Comparison of ENCODE assay signal across 20 mouse cellular contexts in the genomic region with DNA sequence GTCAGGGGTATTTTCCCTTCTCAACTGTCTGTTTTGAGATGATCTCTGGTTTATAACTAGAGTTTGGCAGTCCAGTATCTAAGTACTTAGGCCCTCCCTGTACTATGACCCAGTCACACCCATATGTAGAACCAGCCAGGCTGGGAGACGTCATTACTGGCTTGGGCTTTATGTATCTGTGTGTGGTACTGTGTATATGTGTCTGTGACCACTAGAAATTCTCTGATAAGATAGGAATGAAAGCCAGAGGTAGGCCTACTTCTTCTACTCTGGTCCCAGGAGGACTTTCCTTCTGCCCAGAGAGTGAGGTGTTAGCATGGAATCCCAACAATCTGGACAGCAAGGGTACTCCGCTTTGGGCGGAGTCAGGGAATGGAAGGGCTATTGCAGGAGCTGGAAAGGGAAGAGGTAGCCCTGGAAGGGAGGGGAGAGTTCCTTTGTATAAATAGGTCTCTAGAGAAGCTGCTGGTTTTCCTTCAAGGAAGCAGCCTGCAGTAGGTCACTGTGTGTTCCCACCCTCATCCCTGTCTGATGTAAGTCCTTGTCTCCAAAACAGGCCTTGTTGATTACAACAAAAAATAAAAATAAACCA. TPM values are rescaled to one million over a fixed set of nuclear protein-coding genes. Genes with fewer than 3 reads are reported as not detected.
DNase-seq lines count a peak whose midpoint lies in the region; ATAC-seq and TF ChIP-seq lines count a peak whose summit lies in the region.
"Had no signal": no experiment of that assay in that cellular context is flagged by ENCODE, and none has a peak within 500 bp of the region (broad histone marks: within the 10 kb centered on the region; RNA-seq: fewer than 3 reads in every experiment).

No protein-coding gene starts in this region.

- no peak for ATAC-seq in heart, embryonic 11.5 days (replicated peaks; ENCODE audit: insufficient number of reproducible peaks, low FRiP score, low TSS enrichment)
- peak; percentile 90 for ATAC-seq in intestine, embryonic 16.5 days
- ATAC-seq in kidney, embryonic 15.5 days (replicated peaks; ENCODE audit: low FRiP score): no peak
- no peak for ATAC-seq in forebrain, embryonic 14.5 days
- ATAC-seq: forebrain, embryonic 13.5 days had no signal

- 58% methylated on average over 3 of the region's 3 CpGs for WGBS in heart, embryonic 11.5 days (ENCODE audit: insufficient replicate concordance)
- 57% methylated on average over 3 of the region's 3 CpGs for WGBS in intestine, embryonic 16.5 days
- WGBS in small intestine, adult 2 months: 48% methylated on average over 3 of the region's 3 CpGs
- WGBS in kidney, embryonic 15.5 days: 87% methylated on average over 3 of the region's 3 CpGs
- WGBS in forebrain, embryonic 14.5 days: 77% methylated on average over 3 of the region's 3 CpGs

- no peaks in the 10 kb centered on the region; the same call in 1 of the 2 replicates for H3K36me3 ChIP-seq in heart, embryonic 11.5 days (ENCODE audit: control insufficient read depth, insufficient read depth, low read length)
- H3K36me3 ChIP-seq in intestine, embryonic 16.5 days (ENCODE audit: control insufficient read depth, insufficient read depth, low read length): no peaks in the 10 kb centered on the region
- H3K36me3 ChIP-seq in small intestine, adult 2 months (ENCODE audit: control insufficient read depth, insufficient read depth, low read length): no peaks in the 10 kb centered on the region
- H3K36me3 ChIP-seq in kidney, embryonic 15.5 days: peaks cover 1% of the 10 kb centered on the region; the same call in 1 of the 2 replicates
- no peaks in the 10 kb centered on the region for H3K36me3 ChIP-seq in forebrain, embryonic 14.5 days (ENCODE audit: control insufficient read depth, insufficient read depth, low read length)
- H3K36me3 ChIP-seq: limb, embryonic 15.5 days; neural tube, embryonic 15.5 days had no signal

- no peak overlapping the region for H3K4me3 ChIP-seq in heart, embryonic 11.5 days (ENCODE audit: low read depth, low read length)
- no peak overlapping the region for H3K4me3 ChIP-seq in intestine, embryonic 16.5 days (ENCODE audit: low read length)
- no peak overlapping the region for H3K4me3 ChIP-seq in small intestine, adult 2 months (ENCODE audit: low read depth, low read length)
- no peak overlapping the region for H3K4me3 ChIP-seq in kidney, embryonic 15.5 days (replicated peaks)
- no peak overlapping the region for H3K4me3 ChIP-seq in forebrain, embryonic 14.5 days (ENCODE audit: low read depth, low read length)
- H3K4me3 ChIP-seq: forebrain, embryonic 13.5 days; limb, embryonic 15.5 days; myocyte; neural tube, embryonic 15.5 days had no signal

- no peaks in the 10 kb centered on the region for H3K27me3 ChIP-seq in heart, embryonic 11.5 days (ENCODE audit: control insufficient read depth, insufficient read depth, low read length)
- no peaks in the 10 kb centered on the region for H3K27me3 ChIP-seq in intestine, embryonic 16.5 days (replicated peaks; ENCODE audit: control insufficient read depth, insufficient read depth, low read length)
- H3K27me3 ChIP-seq in small intestine, adult 2 months (ENCODE audit: control insufficient read depth, insufficient read depth, low read length): no peaks in the 10 kb centered on the region
- no peaks in the 10 kb centered on the region for H3K27me3 ChIP-seq in kidney, embryonic 15.5 days
- H3K27me3 ChIP-seq in forebrain, embryonic 14.5 days (replicated peaks; ENCODE audit: control insufficient read depth, insufficient read depth, low read length): no peaks in the 10 kb centered on the region
- H3K27me3 ChIP-seq: forebrain, embryonic 13.5 days; limb, embryonic 15.5 days; neural tube, embryonic 15.5 days had no signal

- peak; percentile 10 for DNase-seq in heart, adult 8-10 months (ENCODE audit: low spot score)
- DNase-seq in ZHBTc4 (ENCODE audit: low read depth, low spot score): peak; percentile 45
- no peak for DNase-seq in adrenal gland, postnatal 4 days (ENCODE audit: low spot score in 2 of 2)
- no peak for DNase-seq in forebrain, embryonic 14.5 days (ENCODE audit: low spot score)
- DNase-seq: cerebellum, postnatal 14 days; embryo, embryonic 11 days; kidney, adult 2 months; kidney, postnatal 36 days; layer of hippocampus, adult 9-11 months; midbrain, embryonic 14.5 days; right cerebral cortex, postnatal 25 days had no signal

- no peak overlapping the region for H3K27ac ChIP-seq in heart, embryonic 11.5 days (ENCODE audit: low read depth, low read length)
- H3K27ac ChIP-seq in intestine, embryonic 16.5 days (ENCODE audit: low read length): peak overlapping the region; percentile 52
- H3K27ac ChIP-seq in small intestine, adult 2 months (ENCODE audit: insufficient read depth, low read depth, low read length): peak overlapping the region; percentile 99
- no peak overlapping the region for H3K27ac ChIP-seq in kidney, embryonic 15.5 days
- no peak overlapping the region for H3K27ac ChIP-seq in forebrain, embryonic 14.5 days (ENCODE audit: low read depth, low read length)
- H3K27ac ChIP-seq: forebrain, embryonic 13.5 days; hindbrain, embryonic 14.5 days; limb, embryonic 15.5 days; neural tube, embryonic 15.5 days had no signal

- TF ChIP-seq POLR2A in small intestine, adult 2 months (IDR thresholded peaks at IDR 0.05; ENCODE audit: low read depth, low read length): no peak

- H3K9ac ChIP-seq in heart, embryonic 11.5 days (ENCODE audit: low read depth, low read length): no peak overlapping the region
- H3K9ac ChIP-seq in intestine, embryonic 16.5 days (ENCODE audit: low read depth, low read length): no peak overlapping the region
- no peak overlapping the region for H3K9ac ChIP-seq in kidney, embryonic 15.5 days
- no peak overlapping the region for H3K9ac ChIP-seq in forebrain, embryonic 14.5 days (ENCODE audit: low read length)
- H3K9ac ChIP-seq: forebrain, embryonic 13.5 days; hindbrain, embryonic 14.5 days; limb, embryonic 15.5 days; neural tube, embryonic 15.5 days had no signal

- H3K9me3 ChIP-seq in heart, embryonic 11.5 days (replicated peaks; ENCODE audit: control insufficient read depth, low read length): no peaks in the 10 kb centered on the region
- no peaks in the 10 kb centered on the region for H3K9me3 ChIP-seq in intestine, embryonic 16.5 days (ENCODE audit: control insufficient read depth, low read length)
- H3K9me3 ChIP-seq in kidney, embryonic 15.5 days (replicated peaks): no peaks in the 10 kb centered on the region
- no peaks in the 10 kb centered on the region for H3K9me3 ChIP-seq in forebrain, embryonic 14.5 days (replicated peaks; ENCODE audit: control insufficient read depth, low read length)
- H3K9me3 ChIP-seq: forebrain, embryonic 13.5 days; limb, embryonic 15.5 days; neural tube, embryonic 15.5 days had no signal

- no peak overlapping the region for H3K4me2 ChIP-seq in heart, embryonic 11.5 days
- no peak overlapping the region for H3K4me2 ChIP-seq in intestine, embryonic 16.5 days (ENCODE audit: low read depth, low read length)
- H3K4me2 ChIP-seq in kidney, embryonic 15.5 days: no peak overlapping the region
- H3K4me2 ChIP-seq in forebrain, embryonic 14.5 days (ENCODE audit: low read length): no peak overlapping the region
- H3K4me2 ChIP-seq: forebrain, embryonic 13.5 days; hindbrain, embryonic 14.5 days; limb, embryonic 15.5 days; neural tube, embryonic 15.5 days had no signal

- no peaks in the 10 kb centered on the region for H3K4me1 ChIP-seq in heart, embryonic 11.5 days (ENCODE audit: control insufficient read depth, insufficient read depth, low read length)
- H3K4me1 ChIP-seq in intestine, embryonic 16.5 days (ENCODE audit: control insufficient read depth, insufficient read depth, low read length): no peaks in the 10 kb centered on the region
- peaks cover 21% of the 10 kb centered on the region; the same call in 1 of the 2 replicates for H3K4me1 ChIP-seq in small intestine, adult 2 months (ENCODE audit: control insufficient read depth, insufficient read depth, insufficient read length, low read length)
- peaks cover 2% of the 10 kb centered on the region; the same call in 1 of the 2 replicates for H3K4me1 ChIP-seq in kidney, embryonic 15.5 days
- H3K4me1 ChIP-seq in forebrain, embryonic 14.5 days (ENCODE audit: control insufficient read depth, insufficient read depth, low read length): no peaks in the 10 kb centered on the region
- H3K4me1 ChIP-seq: forebrain, embryonic 13.5 days had no signal

- TF ChIP-seq CTCF in small intestine, adult 2 months (IDR thresholded peaks at IDR 0.05; ENCODE audit: extremely low read depth, insufficient read length, insufficient replicate concordance, low read depth, low read length): no peak

RNA-seq across cellular contexts. Expression of a gene that starts 4.5 kb away (rescaled TPM):
- total RNA-seq in heart, adult 8-10 months (2022): 1 to 10 TPM; 3.4 to 6.1 (median 4.2) TPM
- 14.3 and 17.3 TPM in 2 replicates for polyA plus RNA-seq in heart, embryonic 11.5 days (2014; fragmentation: Nextera tagmentation; extraction: Ambion mirVana)
- 11.8 and 15.5 TPM in 2 replicates for polyA plus RNA-seq in intestine, embryonic 16.5 days (2015; fragmentation: Nextera tagmentation; extraction: Ambion mirVana)
- polyA plus RNA-seq in small intestine, adult 2 months (2012; rRNA removed): 12.3 and 36.8 TPM in 2 replicates
- 5.3 and 6.3 TPM in 2 replicates for polyA plus RNA-seq in kidney, embryonic 15.5 days (2015; fragmentation: Nextera tagmentation; extraction: Ambion mirVana)
- 10 to 100 TPM; 25.0 to 28.6 TPM for total RNA-seq in adrenal gland, postnatal 4 days (2021)
- 0.57 and 0.69 TPM in 2 replicates for polyA plus RNA-seq in forebrain, embryonic 14.5 days (2014; fragmentation: Nextera tagmentation; extraction: Ambion mirVana)

RNA-seq across cellular contexts. Expression of a gene that starts 45.9 kb away (rescaled TPM):
- total RNA-seq in heart, adult 8-10 months (2022): 100 to 1,000 TPM in 1 of 4 experiments, 10 to 100 TPM in 3; 88.6 to 105 (median 94.1) TPM
- polyA plus RNA-seq in heart, embryonic 11.5 days (2014; fragmentation: Nextera tagmentation; extraction: Ambion mirVana): 96.4 and 120 TPM in 2 replicates
- 114 and 115 TPM in 2 replicates for polyA plus RNA-seq in intestine, embryonic 16.5 days (2015; fragmentation: Nextera tagmentation; extraction: Ambion mirVana)
- polyA plus RNA-seq in small intestine, adult 2 months (2012; rRNA removed): 6.5 and 11.5 TPM in 2 replicates
- polyA plus RNA-seq in kidney, embryonic 15.5 days (2015; fragmentation: Nextera tagmentation; extraction: Ambion mirVana): 90.7 and 97.2 TPM in 2 replicates
- 100 to 1,000 TPM; 126 to 147 TPM for total RNA-seq in adrenal gland, postnatal 4 days (2021)
- polyA plus RNA-seq in forebrain, embryonic 14.5 days (2014; fragmentation: Nextera tagmentation; extraction: Ambion mirVana): 46.0 and 49.9 TPM in 2 replicates

RNA-seq across cellular contexts. Expression of a gene that starts 51.6 kb away (rescaled TPM):
- under 1 TPM in 3 of 4 experiments, not detected in 1; 0.28 to 0.40 (median 0.31) TPM for total RNA-seq in heart, adult 8-10 months (2022)
- polyA plus RNA-seq in heart, embryonic 11.5 days (2014; fragmentation: Nextera tagmentation; extraction: Ambion mirVana): 6.8 and 7.1 TPM in 2 replicates
- 3.9 and 4.8 TPM in 2 replicates for polyA plus RNA-seq in intestine, embryonic 16.5 days (2015; fragmentation: Nextera tagmentation; extraction: Ambion mirVana)
- 0.72 TPM in 1 of 2 replicates, not detected in the other for polyA plus RNA-seq in small intestine, adult 2 months (2012; rRNA removed)
- 2.3 and 3.6 TPM in 2 replicates for polyA plus RNA-seq in kidney, embryonic 15.5 days (2015; fragmentation: Nextera tagmentation; extraction: Ambion mirVana)
- 10 to 100 TPM; 42.5 to 49.1 TPM for total RNA-seq in adrenal gland, postnatal 4 days (2021)
- polyA plus RNA-seq in forebrain, embryonic 14.5 days (2014; fragmentation: Nextera tagmentation; extraction: Ambion mirVana): 74.8 and 84.5 TPM in 2 replicates

Comparison
In these comparisons a context has a peak if more than half of its experiments do, and no peak if none do; other contexts are left out.
1. DNase-seq: peak in heart, adult 8-10 months (single experiment) and ZHBTc4 (single experiment); none in adrenal gland, postnatal 4 days (0 of 2) and forebrain, embryonic 14.5 days (single experiment).
2. H3K27ac ChIP-seq: peak in intestine, embryonic 16.5 days (single experiment) and small intestine, adult 2 months (single experiment); none in heart, embryonic 11.5 days (single experiment), kidney, embryonic 15.5 days (single experiment) and forebrain, embryonic 14.5 days (single experiment).